Mouse (Mus musculus) heart, embryonic 13.5 days (tissue): ENCODE measurements around the gene Olfr787. TPM values are rescaled to one million over a fixed set of nuclear protein-coding genes. Genes with fewer than 3 reads are reported as not detected.

Experiments used
- ATAC-seq: fragments of 200-750 bp; cut with Nextera tagmentation; 2 replicates; pipeline ENCODE4 v1.8.0; 2017; ENCODE audit warnings: moderate TSS enrichment; ENCODE audit not compliant: insufficient number of reproducible peaks, low FRiP score, low TSS enrichment; ENCODE audit errors: extremely low read depth
- H3K27ac ChIP-seq: fragments of 300-500 bp; sonication (generic); replicated peaks from 2 replicates; pipeline ENCODE4 v1.5.1; 2015; ENCODE audit warnings: moderate library complexity, mild to moderate bottlenecking, inconsistent platforms
- H3K27me3 ChIP-seq: fragments of 300-500 bp; sonication (generic); replicated peaks from 2 replicates; pipeline ENCODE4 v1.6.1; 2015; ENCODE audit warnings: mild to moderate bottlenecking, inconsistent platforms
- H3K36me3 ChIP-seq: fragments of 300-500 bp; sonication (generic); 2 replicates; pipeline ENCODE4 v1.6.1; 2015; ENCODE audit warnings: mild to moderate bottlenecking, inconsistent platforms
- H3K4me1 ChIP-seq: fragments of 300-500 bp; sonication (generic); 2 replicates; pipeline ENCODE4 v1.6.1; 2015; ENCODE audit warnings: inconsistent platforms
- H3K4me2 ChIP-seq: fragments of 300-500 bp; sonication (generic); 2 replicates; pipeline ENCODE4 v1.6.1; 2015; ENCODE audit warnings: inconsistent platforms, mild to moderate bottlenecking, moderate library complexity
- H3K4me3 ChIP-seq: fragments of 300-500 bp; sonication (generic); 2 replicates; pipeline ENCODE4 v1.5.1; 2015; ENCODE audit warnings: moderate library complexity, mild to moderate bottlenecking, inconsistent platforms
- H3K9ac ChIP-seq: fragments of 300-500 bp; sonication (generic); 2 replicates; pipeline ENCODE4 v1.6.1; 2015; ENCODE audit warnings: inconsistent platforms, mild to moderate bottlenecking, moderate library complexity
- H3K9me3 ChIP-seq: fragments of 300-500 bp; sonication (generic); 2 replicates; pipeline ENCODE4 v1.6.1; 2016; ENCODE audit warnings: inconsistent platforms
- WGBS: fragments of 180-500 bp; shearing (Covaris S2); methylation state at CpG from one replicate; pipeline ENCODE4 v1.1.7; 2015; ENCODE audit warnings: mixed read lengths; 5-methylcytosine and 5-hydroxymethylcytosine counted together
- polyA plus RNA-seq: library from polyadenylated mRNA; unstranded; fragments of >200 nt; fragmentation: Nextera tagmentation; extraction: Ambion mirVana; gene quantifications from 2 replicates; pipeline ENCODE4 v1.2.1, GENCODE M21; 2015

Olfr787 gene
- polyA plus RNA-seq = not detected in 2 replicates

DNA sequence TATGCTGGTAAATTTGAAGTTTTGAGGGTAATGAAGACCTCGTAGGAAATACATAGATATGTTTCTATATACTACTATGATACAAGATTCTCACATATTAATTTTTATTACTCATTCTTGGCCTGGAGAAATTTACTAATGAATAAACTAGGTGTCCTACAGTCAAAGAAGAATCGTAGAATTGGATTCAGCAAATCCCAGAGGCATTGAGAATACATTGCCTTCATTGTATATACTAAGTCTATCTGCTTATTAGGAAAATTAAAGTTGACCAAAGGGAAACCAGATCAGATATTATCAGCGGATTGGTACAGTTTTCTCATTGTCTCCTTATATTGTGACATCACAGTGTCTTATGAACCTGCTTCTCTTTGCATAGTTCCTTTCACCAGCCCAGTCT, at the start of gene Olfr787:
Gene Olfr787 (plus strand): TSS at position 301 of the 400 bp plus-strand sequence.
- no peak within 1 kb of the TSS for H3K9ac ChIP-seq
- H3K4me3 ChIP-seq = no peak within 1 kb of the TSS
- H3K4me1 ChIP-seq = no peaks in the 10 kb centered on the region
- H3K9me3 ChIP-seq = no peaks in the 10 kb centered on the region
- no peaks in the 10 kb centered on the region for H3K27me3 ChIP-seq
- no peaks in the 10 kb centered on the region for H3K36me3 ChIP-seq
- no peak within 1 kb of the TSS for H3K4me2 ChIP-seq
- 68% methylated on average over 3 of the region's 3 CpGs for WGBS
- ATAC-seq = no peak
- no peak within 1 kb of the TSS for H3K27ac ChIP-seq

DNA sequence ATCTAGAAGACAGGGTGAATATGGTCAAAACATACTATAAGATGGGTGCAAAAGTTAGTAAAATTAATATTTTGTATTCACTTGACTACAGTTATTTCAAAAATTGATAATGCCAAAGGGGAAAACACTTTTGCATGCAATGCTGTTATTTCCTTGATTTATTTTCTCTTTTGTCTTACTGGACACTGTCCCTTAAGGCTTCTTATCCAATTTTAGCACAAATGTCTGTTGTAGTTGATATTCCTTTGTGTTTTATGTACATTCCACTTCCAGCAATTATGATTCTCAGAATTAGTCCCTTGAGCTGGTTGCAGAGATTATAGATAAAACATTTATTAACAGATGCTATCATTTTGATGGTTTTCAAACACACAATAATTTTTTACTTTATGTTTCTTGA, 34.7 kb upstream of the Olfr787 start, which contains the start of gene Olfr786:
Gene Olfr786 (plus strand): TSS at position 301 of the 400 bp plus-strand sequence.
- Histone ChIP-seq H3K27me3 (no peaks in the 10 kb centered on the region), H3K4me3 (no peak within 1 kb of the TSS), H3K9ac (no peak within 1 kb of the TSS), H3K4me1 (no peaks in the 10 kb centered on the region), H3K9me3 (no peaks in the 10 kb centered on the region), H3K36me3 (no peaks in the 10 kb centered on the region), H3K27ac (no peak within 1 kb of the TSS), H3K4me2 (no peak within 1 kb of the TSS)
- ATAC-seq = no peak

DNA sequence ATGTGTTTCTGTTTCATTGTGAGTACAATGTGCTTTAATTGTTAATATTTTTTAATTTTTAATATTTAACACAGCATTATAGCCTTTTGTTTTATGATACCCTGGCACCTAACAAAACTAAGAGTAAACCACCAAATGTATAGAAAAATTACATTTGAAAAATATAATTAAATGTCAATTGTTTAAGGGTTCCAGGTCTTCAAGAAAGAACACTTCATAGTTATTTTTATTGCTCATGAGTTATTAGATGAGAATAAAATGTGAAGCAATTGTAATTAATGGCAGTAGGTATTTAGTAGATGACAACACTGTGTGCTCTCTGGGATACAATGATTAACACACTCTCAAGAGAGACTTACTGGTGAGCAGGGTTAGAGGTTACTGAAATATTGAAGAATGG, 9.0 kb downstream of the Olfr787 start, which contains the start of gene Olfr788:
Gene Olfr788 (plus strand): TSS at position 301 of the 400 bp plus-strand sequence.
- H3K4me2 ChIP-seq = no peak within 1 kb of the TSS
- H3K9me3 ChIP-seq = no peaks in the 10 kb centered on the region
- no peaks in the 10 kb centered on the region for H3K36me3 ChIP-seq
- no peak within 1 kb of the TSS for H3K4me3 ChIP-seq
- no peak within 1 kb of the TSS for H3K27ac ChIP-seq
- H3K4me1 ChIP-seq = no peaks in the 10 kb centered on the region
- H3K9ac ChIP-seq = no peak within 1 kb of the TSS
- ATAC-seq = no peak
- no peaks in the 10 kb centered on the region for H3K27me3 ChIP-seq

DNA sequence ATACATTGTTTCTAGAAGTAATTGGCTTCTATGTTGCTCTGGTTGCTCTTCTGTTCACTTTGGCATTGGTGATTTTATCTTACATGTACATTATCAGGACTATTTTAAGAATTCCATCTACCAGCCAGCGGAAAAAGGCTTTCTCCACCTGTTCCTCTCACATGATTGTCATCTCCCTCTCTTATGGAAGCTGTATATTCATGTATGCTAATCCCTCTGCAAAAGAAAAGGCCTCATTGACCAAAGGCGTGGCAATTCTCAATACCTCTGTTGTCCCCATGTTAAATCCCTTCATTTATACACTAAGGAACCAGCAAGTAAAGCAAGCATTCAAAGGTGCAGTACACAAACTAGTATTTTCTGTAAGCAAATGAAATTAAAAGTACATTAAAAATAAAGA, 11.6 kb downstream of the Olfr787 start:
- Histone ChIP-seq H3K4me2 (no peak overlapping the region), H3K27me3 (no peaks in the 10 kb centered on the region), H3K27ac (no peak overlapping the region), H3K9ac (no peak overlapping the region), H3K36me3 (no peaks in the 10 kb centered on the region), H3K9me3 (no peaks in the 10 kb centered on the region), H3K4me1 (no peaks in the 10 kb centered on the region), H3K4me3 (no peak overlapping the region)
- no peak for ATAC-seq
- 58% methylated on average over 2 of the region's 2 CpGs for WGBS

DNA sequence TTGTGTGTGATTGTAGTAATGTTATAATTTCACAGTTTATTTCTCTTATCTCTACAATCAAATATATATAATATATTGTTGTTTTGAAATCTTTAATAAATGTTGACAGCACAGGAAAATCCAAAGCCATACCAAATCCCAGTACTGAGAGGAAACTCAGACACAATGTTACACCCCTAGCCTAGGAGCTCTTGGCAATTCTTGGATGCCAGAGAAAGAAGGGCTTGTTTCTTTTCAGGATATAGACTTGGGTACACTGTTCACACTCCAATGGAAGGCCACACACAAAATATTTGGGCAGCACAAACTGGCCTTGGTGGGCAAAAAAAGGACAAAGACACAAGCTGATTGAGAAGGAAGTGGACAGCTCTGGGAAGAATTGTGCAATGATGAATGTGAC, 12.1 kb downstream of the Olfr787 start:
- no peaks in the 10 kb centered on the region for H3K36me3 ChIP-seq
- H3K9ac ChIP-seq = no peak overlapping the region
- H3K4me3 ChIP-seq = no peak overlapping the region
- no peak for ATAC-seq
- H3K27me3 ChIP-seq = no peaks in the 10 kb centered on the region
- no peak overlapping the region for H3K4me2 ChIP-seq
- no peaks in the 10 kb centered on the region for H3K9me3 ChIP-seq
- no peaks in the 10 kb centered on the region for H3K4me1 ChIP-seq
- H3K27ac ChIP-seq = no peak overlapping the region

DNA sequence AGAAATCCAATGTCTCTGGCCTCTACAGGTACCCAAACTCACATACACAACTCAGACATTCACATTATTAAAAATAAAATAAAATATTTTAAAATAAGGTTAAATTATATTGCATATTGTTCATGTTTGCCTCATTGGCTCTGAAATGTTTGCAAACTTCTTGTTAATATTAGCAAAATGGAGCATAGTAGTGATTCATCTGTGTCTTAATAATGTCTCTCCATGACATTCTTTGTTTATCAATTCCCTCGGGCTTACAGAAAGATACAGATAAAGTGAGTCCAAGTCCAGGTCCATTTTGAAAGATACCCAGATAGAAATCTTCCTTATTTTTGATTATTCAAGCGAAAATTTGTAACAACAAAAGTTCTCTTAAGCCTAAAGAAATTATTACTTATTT, 22.8 kb downstream of the Olfr787 start, which contains the start of gene Olfr789:
Gene Olfr789 (plus strand): TSS at position 301 of the 400 bp plus-strand sequence.
- Histone ChIP-seq H3K27me3 (no peaks in the 10 kb centered on the region), H3K9me3 (no peaks in the 10 kb centered on the region), H3K27ac (no peak within 1 kb of the TSS), H3K4me1 (no peaks in the 10 kb centered on the region), H3K36me3 (no peaks in the 10 kb centered on the region), H3K4me3 (no peak within 1 kb of the TSS), H3K4me2 (no peak within 1 kb of the TSS), H3K9ac (no peak within 1 kb of the TSS)
- no peak for ATAC-seq
- 40% methylated on average over 2 of the region's 2 CpGs for WGBS

DNA sequence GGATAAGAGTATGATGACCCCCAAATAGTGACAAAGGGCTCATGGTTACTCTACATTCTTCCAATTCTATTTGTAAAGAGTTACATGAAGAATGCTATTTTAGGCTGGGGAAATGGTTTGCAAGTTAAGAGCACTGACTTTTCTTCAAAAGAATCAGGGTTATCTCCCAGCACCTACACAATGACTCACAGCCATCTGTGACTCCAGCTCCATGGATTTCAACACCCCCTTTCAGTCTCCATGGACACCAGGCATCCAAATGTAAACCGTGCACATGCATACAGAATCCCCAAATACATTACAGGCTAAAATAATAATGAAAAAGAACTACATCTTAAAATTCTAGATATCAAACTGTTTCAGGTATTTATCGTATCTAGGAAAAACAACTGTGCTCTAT, 28.4 kb downstream of the Olfr787 start:
- no peak overlapping the region for H3K4me3 ChIP-seq
- no peaks in the 10 kb centered on the region for H3K4me1 ChIP-seq
- H3K9me3 ChIP-seq = no peaks in the 10 kb centered on the region
- H3K36me3 ChIP-seq = no peaks in the 10 kb centered on the region
- H3K9ac ChIP-seq = no peak overlapping the region
- 64% methylated on average over 2 of the region's 2 CpGs for WGBS
- no peaks in the 10 kb centered on the region for H3K27me3 ChIP-seq
- no peak overlapping the region for H3K4me2 ChIP-seq
- ATAC-seq = no peak
- H3K27ac ChIP-seq = no peak overlapping the region

DNA sequence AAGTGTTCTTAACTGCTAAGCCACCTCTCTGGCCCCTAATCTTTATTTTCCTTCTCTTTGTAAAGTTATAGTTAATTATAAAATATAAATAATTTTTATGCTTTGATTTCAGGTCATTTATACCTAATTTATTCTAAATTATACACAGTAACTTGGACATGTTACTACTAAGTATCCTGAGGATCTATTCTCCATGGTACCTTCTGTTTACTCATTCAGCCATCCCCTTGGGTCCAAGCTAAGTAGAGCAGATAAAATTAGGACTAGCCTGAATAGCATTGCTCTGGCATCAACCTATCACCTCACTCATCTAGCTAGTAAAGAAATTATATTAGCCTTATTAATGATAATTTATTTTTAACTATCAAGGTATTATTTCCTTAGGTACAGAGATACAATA, 36.5 kb downstream of the Olfr787 start, which contains the start of gene Olfr790:
Gene Olfr790 (plus strand): TSS at position 301 of the 400 bp plus-strand sequence.
- Histone ChIP-seq H3K9me3 (no peaks in the 10 kb centered on the region), H3K27me3 (no peaks in the 10 kb centered on the region), H3K36me3 (no peaks in the 10 kb centered on the region), H3K9ac (no peak within 1 kb of the TSS), H3K27ac (no peak within 1 kb of the TSS), H3K4me1 (no peaks in the 10 kb centered on the region), H3K4me3 (no peak within 1 kb of the TSS), H3K4me2 (no peak within 1 kb of the TSS)
- no peak for ATAC-seq

Other genes with a start within 250 kb of the Olfr787 start
- gene Olfr774, start 225.7 kb upstream of the Olfr787 start, polyA plus RNA-seq = not detected in 2 replicates
- not detected in 2 replicates for gene Olfr775, start 213.4 kb upstream of the Olfr787 start, polyA plus RNA-seq
- gene Olfr776, start 202.7 kb upstream of the Olfr787 start, polyA plus RNA-seq = not detected in 2 replicates
- not detected in 2 replicates for gene Olfr777, start 190.4 kb upstream of the Olfr787 start, polyA plus RNA-seq
- gene Olfr780, start 143.7 kb upstream of the Olfr787 start, polyA plus RNA-seq = not detected in 2 replicates
- not detected in 2 replicates for gene Olfr781, start 133.0 kb upstream of the Olfr787 start, polyA plus RNA-seq
- gene Olfr782, start 113.0 kb upstream of the Olfr787 start, polyA plus RNA-seq = not detected in 2 replicates
- 0.07 TPM in 1 of 2 replicates, not detected in the other for gene Olfr784, start 77.8 kb upstream of the Olfr787 start, polyA plus RNA-seq
- gene Olfr785, start 56.4 kb upstream of the Olfr787 start, polyA plus RNA-seq = not detected in 2 replicates
- gene Olfr786, start 34.6 kb upstream of the Olfr787 start, polyA plus RNA-seq = not detected in 2 replicates
- not detected in 2 replicates for gene Olfr788, start 9.1 kb downstream of the Olfr787 start, polyA plus RNA-seq
- gene Olfr789, start 22.9 kb downstream of the Olfr787 start, polyA plus RNA-seq = not detected in 2 replicates
- gene Olfr790, start 36.6 kb downstream of the Olfr787 start, polyA plus RNA-seq = not detected in 2 replicates
- gene Olfr791, start 59.9 kb downstream of the Olfr787 start, polyA plus RNA-seq = not detected in 2 replicates
- gene Olfr792, start 77.3 kb downstream of the Olfr787 start, polyA plus RNA-seq = not detected in 2 replicates
- not detected in 2 replicates for gene Olfr794, start 105.8 kb downstream of the Olfr787 start, polyA plus RNA-seq
- gene Olfr796, start 150.7 kb downstream of the Olfr787 start, polyA plus RNA-seq = not detected in 2 replicates
- gene Olfr798, start 166.1 kb downstream of the Olfr787 start, polyA plus RNA-seq = not detected in 2 replicates
- gene Olfr799, start 175.6 kb downstream of the Olfr787 start, polyA plus RNA-seq = not detected in 2 replicates
- gene Olfr800, start 195.8 kb downstream of the Olfr787 start, polyA plus RNA-seq = not detected in 2 replicates
- not detected in 2 replicates for gene Olfr801, start 212.0 kb downstream of the Olfr787 start, polyA plus RNA-seq
- gene Olfr802, start 226.3 kb downstream of the Olfr787 start, polyA plus RNA-seq = not detected in 2 replicates
- not detected in 2 replicates for gene Olfr803, start 232.4 kb downstream of the Olfr787 start, polyA plus RNA-seq
- not detected in 2 replicates for gene Olfr804, start 241.3 kb downstream of the Olfr787 start, polyA plus RNA-seq